Mouse (Mus musculus) induced T-regulatory cell, adult 2 months (primary cell): ENCODE data around the gene Trim47.
"Not testable (repeated sequence)": the region's sequence is repeated elsewhere in the genome, so short reads cannot be mapped to it uniquely, and the experiment has no call there.

Source experiments
- DNase-seq: peaks from one replicate; pipeline ENCODE4 v3.0.0-alpha.2; 2012; ENCODE audit warnings: low read depth

Gene Trim47

DNA sequence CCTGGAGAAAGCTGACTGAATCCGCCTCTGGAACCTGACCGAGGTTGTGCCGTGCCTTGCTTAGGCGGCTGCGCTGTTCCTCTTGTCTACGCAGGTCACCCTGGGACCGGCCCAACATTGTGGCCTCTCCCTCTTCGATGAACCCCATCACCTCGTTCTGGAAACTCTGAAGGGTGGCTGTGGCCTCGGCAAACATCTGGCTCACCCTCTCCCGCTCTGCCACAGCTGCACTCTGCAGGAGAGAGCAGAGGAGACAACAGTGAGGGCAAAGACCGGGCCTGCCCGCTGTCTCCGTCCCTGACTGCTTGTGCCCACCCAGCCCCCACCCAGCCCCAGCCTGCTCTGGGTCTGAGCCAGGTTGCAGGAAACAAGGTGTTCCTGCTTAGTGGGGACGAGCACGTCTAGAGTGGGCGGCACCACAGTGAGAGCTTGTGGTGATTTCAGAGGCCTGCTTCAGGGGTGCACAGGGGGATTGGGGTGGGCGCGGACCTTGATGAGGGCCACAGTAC lies 19.2 kb downstream of the Trim47 start:
- no peak for DNase-seq

DNA sequence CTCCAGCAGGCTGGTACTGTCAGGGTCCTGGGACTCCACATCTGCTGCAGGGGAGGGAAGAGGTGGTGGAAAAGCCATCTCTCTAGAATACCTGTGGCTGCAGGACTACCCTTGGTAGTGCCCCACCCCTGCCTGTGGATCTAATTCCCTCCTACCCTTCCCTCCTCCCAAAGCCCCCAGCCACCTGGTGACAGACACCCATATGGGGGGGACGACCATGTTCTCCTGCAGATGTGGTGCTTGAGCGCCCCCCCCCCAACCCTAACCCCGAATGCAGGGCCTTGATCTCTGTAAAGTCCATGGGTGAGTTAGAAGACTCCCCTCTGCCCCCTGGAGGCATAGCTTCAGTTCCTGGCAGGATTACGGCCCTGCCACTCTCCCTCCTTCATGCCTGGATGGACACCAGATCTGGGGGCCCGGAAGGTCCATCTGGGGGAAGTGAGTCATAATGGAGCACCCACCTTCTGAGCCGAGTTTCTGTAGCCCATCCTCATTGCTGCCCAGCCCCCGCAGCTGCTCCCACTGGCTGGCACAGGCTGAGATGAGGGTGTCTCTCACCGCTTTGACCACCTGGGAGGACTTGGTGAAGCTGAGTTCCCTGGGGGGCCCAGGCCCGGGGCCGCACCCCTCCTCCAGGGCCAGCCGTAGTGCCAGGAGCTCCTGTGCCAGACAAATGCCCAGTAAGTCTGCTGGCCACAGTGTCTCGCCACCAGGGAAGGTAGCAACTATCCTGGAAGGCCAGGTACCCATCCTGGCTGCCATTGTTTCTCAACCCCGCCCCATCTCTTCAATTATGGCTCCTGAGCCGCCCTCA lies 19.8 kb downstream of the Trim47 start:
- no peak for DNase-seq

DNA sequence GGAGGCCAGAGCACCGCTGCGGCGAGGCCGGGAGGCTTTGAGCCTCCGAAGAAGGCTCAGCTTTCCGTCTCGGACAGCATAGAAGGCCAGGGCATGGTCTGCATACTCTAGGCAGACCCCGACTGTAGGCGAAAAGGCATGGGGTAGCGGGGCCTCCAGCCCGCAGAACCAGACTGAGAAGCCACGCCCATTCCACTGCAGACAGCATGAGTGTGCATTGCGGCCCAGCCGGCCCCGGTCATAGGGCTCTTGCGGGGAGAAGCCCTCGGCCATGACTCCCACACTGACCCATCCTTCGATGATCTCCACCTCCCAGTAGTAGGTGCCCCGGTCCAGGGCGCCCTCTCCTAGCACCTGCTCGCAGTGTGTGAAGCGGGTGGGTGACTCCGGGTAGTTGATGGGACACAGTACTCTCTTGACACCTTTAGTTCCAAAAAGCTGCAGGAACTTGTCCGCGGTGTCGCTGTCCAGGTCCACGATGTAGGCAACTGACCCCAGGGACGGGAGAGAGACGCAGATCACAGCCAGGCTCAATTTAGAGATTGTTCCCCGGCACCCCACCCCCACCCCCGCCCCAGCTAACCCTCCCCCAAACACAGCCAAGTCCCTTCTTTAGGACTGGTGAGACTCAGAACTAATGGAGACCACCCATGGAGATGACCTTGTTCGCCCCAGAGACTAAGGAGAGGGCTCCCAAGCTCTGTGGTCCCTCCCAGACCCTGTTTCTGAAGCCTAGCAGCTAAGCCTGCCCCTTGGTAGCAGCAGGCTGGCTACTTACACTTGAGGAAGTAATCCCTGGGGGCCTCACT lies 20.7 kb downstream of the Trim47 start:
- no peak for DNase-seq

DNA sequence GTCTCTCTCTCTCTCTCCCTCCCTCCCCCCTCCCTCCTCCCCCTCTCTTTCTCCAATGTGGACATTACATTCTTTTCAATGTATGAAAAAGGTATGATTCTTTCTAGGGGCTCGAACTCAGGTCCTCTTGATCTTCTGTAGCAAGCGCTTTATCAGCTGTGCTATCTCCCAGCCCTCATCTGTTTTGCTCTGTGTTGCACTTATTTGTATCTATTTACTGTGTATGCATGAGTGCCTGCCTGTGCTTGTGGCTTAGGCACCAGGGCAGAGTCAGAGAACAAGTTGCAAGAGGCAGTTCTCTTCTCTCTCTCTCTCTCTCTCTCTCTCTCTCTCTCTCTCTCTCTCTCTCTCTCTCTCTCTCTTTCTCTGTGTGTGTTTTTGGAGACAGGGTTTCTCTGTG lies 21.9 kb downstream of the Trim47 start:
- peak; percentile 33 for DNase-seq

DNA sequence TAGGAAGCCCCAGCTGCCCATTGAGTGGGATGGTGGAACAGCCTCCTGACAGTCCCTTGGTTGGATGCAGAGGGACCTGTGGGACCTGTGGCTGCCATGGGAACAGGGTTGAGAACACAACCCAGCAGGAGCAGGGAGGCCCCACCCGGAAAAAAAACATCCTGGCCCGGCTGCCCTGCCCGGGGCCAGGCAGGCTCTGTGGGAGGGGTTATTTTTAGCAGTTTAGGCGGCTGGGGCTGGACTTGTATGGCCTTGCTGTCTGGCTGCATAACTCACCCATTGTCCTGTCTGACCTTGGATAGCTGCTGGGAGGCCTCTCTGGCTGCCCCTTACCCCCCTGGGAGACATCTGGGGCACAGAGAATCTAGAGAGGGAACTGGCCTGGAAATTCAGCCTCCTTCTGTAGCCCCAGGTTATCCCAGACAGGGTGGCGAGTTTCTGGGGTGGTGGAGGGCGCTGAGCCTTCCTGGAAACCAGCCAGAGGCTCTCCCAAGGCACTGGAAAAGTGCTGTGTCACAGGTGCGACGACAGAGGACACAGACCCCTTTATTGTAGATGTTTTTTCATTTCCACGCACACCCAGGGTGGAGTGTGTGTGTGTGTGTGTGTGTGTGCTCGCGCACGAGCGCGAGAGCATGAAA lies 22.9 kb downstream of the Trim47 start:
- DNase-seq: peak; percentile 38

DNA sequence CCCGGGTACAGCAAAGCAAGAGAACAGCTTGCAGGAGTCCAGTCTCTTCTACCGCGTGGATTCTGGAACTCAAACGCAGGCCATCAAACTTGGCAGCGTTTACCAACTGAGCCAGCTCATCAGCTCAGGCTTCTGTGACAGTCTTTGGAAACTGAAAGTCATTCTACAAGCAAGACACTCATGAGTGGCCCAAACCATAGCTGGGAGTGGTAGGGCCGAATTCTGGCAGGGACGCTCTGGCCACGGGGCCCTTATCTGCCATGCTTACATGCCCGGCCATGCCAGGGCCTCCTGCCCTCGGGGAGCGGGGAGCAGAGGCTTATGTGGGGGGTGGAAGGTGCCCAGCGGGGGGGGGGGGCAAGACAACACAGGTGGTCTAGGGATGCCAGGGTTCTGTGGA lies 23.4 kb downstream of the Trim47 start:
- DNase-seq: no peak

DNA sequence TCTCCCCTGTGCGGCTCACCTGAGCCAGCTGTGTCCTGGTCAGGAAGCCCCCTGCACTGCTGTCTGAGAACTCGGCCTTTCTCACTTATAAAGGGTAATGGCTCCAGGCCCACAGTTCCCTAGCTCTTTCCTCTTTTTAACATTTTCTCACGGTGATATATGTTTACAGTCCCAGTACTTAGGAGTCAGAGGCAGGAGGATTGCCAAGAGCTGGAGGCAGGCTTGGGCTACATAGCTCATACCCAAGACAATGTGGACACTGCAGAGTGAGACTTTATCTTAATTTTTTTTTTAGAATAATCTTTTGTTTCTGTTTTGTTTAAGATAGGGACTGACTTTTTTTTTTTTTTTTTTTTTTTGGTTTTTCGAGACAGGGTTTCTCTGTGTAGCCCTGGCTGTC lies 24.5 kb downstream of the Trim47 start:
- DNase-seq: no peak

GRCm38 (mm10) chr11:116101931-116102381 lies 25.1 kb downstream of the Trim47 start:
- no peak for DNase-seq

- DNase-seq: no peak
Measured at GRCm38 (mm10) chr11:116100839-116101238, 26.2 kb downstream of the Trim47 start.

DNA sequence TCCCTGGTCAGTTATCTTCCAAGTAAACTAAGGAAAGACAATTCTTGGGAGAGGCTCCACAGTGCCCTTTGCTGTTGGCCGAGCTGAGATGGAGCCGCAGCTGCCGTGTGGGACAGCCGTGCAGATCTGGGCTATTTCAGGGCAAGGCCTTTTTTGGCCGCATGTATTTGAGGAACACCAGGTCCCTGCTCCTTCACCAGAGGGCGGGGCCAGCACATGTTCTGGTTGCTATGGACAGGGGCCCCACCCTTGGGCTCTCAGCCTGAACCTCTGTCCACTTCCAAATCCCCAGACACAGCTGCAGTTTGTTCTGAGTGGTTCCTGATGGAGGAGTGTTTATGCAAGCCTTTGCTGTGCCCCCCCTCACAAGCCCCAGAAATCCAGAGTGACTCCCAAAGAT lies 26.6 kb downstream of the Trim47 start:
- no peak for DNase-seq

- DNase-seq: no peak
Measured at GRCm38 (mm10) chr11:116099462-116099861, 27.5 kb downstream of the Trim47 start.

GRCm38 (mm10) chr11:116098711-116099460 lies 28.1 kb downstream of the Trim47 start:
- no peak for DNase-seq

- peak; percentile 77 for DNase-seq
Measured at GRCm38 (mm10) chr11:116096213-116097108, 30.5 kb downstream of the Trim47 start.

DNA sequence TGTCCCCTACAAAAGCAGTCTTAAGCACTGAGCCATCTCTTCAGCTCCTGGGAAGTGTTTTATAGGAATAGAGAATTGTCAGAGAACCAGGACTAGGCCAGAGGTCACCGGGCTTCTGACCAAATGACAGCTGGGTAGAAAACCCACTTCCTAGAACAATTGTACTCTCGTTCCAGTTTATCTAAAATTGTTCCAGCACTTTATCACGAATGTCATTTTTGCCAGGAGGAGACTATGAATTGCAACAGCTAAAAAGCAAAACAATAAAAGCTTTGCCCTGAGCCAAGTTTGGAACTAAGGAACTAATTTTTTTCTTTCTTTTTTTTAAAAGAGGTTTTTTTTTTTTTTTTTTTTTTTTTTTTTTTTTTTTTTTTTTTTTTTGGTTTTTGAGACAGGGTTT lies 31.4 kb downstream of the Trim47 start:
- no peak for DNase-seq

DNA sequence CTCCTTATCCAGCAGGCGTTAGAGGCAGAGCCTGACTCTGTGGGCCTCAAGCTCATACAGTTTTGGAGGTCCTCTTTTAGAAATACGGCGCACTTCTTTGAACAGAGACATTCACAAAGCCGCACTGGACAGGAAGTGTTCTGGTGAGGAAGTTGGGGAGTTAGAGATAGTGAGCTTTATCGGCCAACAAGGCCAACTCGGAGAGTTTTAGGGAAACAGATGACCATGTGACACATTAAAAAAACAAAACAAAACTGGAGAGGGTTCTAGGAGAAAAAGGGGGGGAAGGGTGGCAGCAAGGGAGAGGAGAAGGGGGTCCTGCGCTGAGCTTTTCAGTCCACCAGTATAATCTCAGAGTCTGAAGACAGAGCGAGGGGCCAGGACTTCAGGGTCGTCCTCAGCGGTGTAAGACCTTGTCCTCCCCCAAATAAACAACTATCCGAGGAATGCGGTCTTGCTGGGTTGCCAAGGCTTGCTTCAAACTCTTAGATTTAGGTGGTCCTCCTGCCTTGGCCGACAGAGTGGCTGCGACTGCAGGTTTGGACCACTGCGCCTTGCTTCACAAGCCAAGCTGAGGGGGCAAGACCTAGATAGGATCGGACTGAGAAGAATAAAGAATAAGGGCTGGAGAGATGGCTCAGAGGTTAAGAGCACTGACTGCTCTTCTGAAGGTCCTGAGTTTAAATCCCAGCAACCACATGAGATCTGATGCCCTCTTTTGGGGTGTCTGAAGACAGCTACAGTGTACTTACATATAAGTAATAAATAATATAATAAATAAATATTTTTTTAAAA lies 33.0 kb downstream of the Trim47 start:
- DNase-seq: no peak

DNA sequence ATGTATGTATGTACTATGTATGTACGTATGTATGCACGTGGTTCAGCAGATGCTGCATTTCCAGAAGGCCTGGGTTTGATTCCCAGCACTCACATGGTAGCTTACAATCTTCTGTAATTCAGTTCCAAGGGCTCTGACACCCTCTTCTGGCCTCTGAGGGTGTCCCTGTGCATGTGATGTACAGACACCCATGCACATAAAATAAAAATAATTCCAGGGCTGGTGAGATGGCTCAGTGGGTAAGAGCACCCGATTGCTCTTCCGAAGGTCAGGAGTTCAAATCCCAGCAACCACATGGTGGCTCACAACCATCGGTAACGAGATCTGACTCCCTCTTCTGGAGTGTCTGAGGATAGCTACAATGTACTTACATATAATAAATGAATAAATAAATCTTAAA lies 34.1 kb downstream of the Trim47 start:
- not testable (repeated sequence) for DNase-seq

GRCm38 (mm10) chr11:116091591-116091990 lies 35.4 kb downstream of the Trim47 start:
- DNase-seq: no peak

DNA sequence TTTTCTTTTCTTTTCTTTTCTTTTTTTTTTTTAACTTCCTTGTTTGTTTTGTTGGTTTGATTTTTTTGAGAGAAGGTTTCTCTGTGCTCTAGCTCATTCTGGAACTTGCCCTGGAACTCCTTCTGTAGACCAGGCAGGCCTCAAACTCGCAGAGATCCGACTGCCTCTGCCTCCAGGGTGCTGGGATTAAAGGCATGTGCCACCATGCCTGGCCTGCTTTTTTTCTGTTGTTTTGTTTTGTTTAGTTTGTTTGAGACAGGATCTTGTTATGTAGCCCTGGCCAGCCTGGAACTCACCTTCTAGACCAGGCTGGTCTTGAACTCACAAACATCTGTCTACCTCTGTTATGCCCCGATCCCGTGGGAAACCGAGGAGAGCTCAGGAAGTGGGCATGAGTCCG lies 37.5 kb downstream of the Trim47 start:
- no peak for DNase-seq

GRCm38 (mm10) chr11:116088741-116089394 lies 38.1 kb downstream of the Trim47 start:
- DNase-seq: peak; percentile 23
